Mouse (Mus musculus) stomach, postnatal 0 days (tissue): ENCODE data around the gene Hadhb.

Experiments used
- CTCF ChIP-seq: IDR thresholded peaks from 2 replicates; pipeline ENCODE4 v1.5.1; 2016; ENCODE audit warnings: antibody characterized with exemption, low read depth, mild to moderate bottlenecking, moderate library complexity
- EP300 ChIP-seq: optimal IDR thresholded peaks from 2 replicates; pipeline ENCODE3; 2016; ENCODE audit warnings: antibody characterized with exemption

DNA sequence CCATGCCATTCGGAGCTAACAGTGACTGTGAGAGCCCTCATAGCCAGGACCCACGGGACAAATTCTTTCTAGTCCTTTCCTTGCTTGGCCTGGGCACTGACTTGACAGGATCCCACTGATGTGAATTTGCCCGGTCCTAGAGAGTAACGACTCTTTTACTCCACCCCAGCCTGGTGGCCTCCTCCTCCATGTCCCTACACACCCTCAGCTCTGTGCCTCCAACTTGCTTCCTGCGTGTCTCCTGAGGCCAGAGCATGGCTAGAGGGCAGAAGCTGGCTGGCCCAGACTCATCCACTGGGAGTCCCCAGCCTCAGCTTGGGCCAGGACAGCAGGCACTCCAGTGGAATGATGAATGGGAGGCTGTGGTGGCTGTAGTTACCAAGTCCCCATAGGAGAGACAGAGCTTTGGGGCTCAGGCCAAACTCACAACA, 47.4 kb upstream of the Hadhb start:
- TF ChIP-seq EP300 (no peak), CTCF (no peak)
